Mouse (Mus musculus): ENCODE measurements around the gene Stac. TPM values are rescaled to one million over a fixed set of nuclear protein-coding genes. Genes with fewer than 3 reads are reported as not detected.

The Stac gene
- total RNA-seq (2015): 0.14 TPM in 1 of 2 replicates, not detected in the other
- total RNA-seq (2017): 0.28 and 0.29 TPM in 2 replicates

DNA sequence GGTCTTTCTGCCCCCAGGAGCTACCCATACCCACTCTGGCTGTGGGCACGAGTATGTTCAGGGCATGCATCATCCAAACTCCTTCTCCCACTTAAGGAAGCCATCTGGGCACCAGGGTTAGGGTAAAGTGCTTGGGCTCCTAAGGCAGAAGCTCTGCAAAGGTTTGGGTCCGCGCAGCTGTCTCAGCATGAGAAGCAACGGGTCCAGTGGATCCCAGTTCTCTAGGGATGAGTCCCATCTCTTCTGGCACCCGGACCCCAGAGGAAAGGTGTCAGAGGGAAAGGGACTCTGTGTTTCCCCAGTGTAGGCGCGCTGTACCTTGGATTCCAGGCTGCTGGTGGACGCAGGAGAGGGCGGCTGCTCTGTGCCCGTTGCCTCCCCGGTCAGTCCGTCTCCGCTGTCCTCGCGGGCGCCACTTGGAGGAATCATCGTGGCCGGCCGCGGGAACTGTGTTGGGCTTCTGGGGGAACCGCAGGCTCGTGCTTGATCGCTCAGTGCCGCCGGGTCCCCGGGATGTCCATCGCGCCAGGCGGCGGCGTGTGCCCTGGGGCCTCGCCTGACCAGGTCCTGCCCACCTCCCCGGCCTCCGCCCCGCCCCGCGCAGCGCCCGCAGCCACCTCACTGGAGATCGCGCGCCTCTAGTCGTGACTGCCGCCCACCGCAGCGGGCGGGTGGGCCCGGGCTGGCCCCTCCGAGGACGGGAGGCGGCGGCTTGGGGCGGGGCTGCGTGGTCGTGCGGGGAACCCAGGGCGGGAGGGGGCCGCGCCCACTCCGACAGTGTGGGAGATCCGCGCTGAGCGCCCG, at the start of gene Stac:
Stac (minus strand) TSS at position 669 of the 804 bp plus-strand sequence.
- ATAC-seq (ENCODE audit: poor library complexity, severe bottlenecking): no peak

DNA sequence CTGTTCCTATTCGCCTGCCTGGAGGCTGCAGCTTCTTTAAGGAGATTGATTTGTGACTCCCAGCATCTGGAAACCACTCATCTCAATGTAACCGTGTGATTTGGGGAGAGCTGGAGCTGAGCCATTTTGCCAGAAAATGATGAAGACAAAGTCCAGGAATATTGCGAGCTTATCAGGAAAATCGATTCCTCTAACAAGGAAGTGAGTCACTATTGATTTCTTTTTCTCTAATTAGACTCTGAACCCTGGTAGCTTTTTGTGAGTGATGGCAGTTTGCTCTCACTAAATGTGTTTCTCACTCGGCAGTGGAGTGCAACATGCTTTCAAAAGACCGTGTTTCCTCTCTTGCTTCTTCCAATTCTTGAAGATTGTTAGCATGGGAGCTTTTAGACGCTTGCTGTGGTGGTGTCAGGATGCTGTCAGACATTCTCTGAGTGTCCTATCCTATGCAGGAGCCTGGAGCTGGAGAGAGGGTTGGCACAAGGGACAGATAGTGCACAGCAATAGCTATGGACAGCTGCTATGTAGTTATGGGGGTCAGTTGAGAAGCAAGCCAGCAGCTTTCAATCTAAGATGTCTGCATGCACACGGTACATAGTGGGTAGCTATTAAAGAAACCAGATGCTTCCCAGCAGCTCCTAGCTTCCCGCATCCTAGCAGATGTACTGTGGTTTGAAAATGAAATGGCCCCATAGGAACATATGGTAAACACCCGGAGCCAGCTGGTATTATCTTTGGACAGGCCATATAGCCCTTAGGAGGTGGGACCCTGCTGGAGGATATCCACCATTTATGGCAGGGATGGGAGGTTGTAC, 49.5 kb upstream of the Stac start:
- no peak for ATAC-seq (ENCODE audit: poor library complexity, severe bottlenecking)

DNA sequence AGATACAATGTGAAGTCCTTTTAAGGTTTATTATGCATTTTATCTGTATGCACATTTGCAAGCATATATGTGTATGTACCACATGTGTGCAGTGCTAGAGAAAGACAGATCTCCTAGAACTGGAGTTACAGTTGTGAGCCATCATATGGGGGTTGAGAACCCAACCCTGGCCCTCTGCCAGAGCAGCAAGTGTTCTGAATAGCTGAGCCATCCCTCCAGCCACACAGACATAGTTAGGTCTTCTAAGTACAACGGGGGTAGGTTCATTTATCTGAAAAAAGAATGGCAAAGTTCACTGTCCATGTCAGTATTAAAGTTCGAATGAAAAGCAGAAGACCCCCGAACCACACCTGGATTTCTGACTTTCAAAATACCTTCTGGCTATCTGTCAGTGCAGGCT, 48.9 kb upstream of the Stac start:
- ATAC-seq (ENCODE audit: poor library complexity, severe bottlenecking): no peak

DNA sequence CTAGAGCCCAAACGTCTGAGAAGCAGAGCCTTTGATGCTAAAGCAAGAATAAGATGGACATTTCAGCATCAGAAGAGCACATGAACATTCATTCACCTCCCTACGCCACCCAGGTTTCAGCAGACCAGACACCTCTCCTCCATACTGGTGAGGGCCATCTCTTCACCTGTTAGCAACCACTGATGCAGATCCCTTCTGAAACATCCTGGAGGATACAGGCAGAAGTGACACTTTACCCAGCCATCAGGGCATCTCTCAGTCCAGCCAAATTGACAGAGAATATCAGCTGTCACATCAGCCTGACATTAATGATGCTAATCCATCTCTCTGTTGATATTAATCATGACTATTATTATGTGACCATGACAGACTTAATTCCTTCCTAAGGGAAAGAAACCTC, 47.6 kb upstream of the Stac start:
- ATAC-seq (ENCODE audit: poor library complexity, severe bottlenecking): no peak

DNA sequence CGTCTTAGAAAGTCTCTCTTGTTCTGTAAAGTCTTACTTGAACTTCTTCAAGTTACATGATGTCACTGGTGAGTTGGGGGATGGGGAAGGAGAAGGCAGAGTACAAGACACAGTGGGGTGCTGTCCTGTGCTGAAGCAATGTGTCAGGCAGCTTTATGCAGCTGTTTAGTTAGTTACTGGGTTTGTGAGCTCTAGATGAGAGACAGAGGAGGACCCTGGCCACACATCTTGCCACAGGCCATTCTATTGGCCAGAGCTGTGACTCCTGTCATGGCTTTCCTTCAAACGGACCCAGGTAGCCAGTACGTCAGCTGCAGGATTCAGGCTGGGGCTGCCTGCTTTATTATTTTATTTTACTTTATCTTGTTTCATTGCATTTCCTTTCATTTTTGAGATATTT, 45.8 kb upstream of the Stac start:
- ATAC-seq (ENCODE audit: poor library complexity, severe bottlenecking): no peak

DNA sequence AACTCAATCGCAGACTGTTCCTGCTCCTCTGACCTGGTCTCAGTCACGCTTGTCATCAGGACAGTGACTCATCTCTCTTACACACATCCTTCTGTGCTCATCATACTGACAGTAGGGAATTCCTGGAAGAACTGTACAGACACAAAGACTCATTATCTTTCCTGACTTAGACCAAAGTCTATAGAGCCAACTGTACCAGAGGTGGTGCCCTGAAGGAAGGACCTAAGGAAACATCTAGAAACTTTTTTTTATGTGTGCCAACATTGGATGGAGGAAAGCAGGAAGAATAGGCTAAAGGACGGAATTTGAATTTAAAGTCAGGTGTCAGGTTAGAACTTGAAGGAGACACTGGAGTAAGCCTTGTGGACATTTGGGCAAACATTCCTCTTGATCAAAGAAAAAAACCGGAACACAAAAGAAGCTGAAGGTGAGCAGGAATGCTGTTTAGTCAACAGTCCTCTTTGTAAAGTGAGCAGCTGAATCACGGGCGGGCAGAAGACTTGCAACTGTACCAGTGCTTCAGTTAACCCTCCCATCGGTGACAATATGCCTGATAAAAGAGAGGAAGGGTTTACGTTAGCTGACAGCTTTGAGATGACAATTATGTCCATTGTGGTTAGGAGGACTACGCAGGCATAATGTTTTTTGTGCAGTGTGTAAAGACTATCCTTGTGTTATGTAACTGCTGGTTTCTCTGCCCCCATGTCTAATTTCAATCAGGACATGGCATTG, 42.0 kb upstream of the Stac start:
- ATAC-seq (ENCODE audit: poor library complexity, severe bottlenecking): no peak

DNA sequence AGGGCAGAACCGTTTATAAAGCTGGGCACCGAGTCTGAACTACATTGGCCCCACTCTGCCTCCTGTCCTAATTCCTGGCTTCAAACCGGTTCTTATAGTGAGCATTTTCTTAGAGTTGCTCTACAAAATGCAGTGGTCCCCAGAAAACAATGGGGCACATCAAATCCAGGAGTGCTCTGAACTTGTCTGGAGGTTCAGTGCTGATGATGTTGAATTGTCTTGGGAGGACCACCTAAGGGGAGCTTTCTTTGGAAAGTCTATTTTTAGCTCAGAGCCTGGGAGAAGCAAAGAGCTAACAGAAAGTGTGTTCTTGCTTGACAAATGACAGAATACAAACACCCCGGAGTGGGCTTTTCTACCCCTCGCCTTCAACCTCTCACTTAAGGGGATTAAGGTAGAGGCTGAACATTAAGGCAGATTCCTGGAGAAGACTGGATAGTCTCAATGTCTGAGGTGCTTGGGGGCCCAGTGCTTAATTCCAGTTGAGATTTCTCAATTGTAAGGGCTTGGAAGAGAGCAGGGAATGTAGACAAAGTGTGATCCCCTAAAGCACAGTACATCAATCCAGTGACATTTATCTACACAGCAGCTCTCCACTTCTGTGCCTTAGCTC, 34.9 kb upstream of the Stac start:
- ATAC-seq (ENCODE audit: poor library complexity, severe bottlenecking): no peak

DNA sequence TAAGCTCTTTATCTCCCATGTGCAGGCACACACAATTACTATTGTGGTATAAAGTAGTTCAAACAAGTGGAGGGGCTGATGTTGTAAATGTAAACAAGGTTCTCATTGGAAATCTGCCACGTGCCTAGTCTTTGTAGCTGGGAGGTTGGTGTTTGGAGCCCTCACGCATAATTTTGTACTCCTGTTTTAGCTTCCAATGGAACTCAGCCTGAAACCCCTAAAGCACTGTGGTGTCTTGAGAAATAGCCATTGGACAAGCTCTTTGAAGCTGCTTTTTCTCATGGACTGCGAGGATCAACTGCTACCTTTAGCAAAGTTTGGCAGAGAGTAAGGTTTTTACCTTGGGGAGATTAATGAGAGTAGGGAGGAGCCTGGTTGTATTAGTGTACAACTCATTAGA, 24.3 kb upstream of the Stac start:
- no peak for ATAC-seq (ENCODE audit: poor library complexity, severe bottlenecking)

DNA sequence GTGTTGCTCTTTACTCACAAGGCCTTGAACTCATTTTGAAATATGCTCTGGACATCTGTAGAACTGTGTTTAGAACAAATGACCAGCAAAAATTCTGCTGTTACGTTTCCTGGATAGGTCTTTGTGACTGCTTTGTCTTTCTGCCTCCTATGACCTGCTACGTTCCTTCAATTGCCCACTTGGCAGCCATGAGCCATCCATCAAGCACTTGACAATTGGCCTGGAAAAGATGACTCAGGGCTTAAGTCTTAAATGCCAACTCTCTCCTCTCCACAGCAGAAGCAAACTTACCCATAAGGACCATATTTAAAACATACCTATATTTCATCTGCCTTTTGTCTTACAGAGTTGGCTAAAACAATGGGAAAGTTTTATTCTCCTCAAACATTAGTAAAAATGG, 10.0 kb upstream of the Stac start:
- ATAC-seq (ENCODE audit: poor library complexity, severe bottlenecking): no peak

DNA sequence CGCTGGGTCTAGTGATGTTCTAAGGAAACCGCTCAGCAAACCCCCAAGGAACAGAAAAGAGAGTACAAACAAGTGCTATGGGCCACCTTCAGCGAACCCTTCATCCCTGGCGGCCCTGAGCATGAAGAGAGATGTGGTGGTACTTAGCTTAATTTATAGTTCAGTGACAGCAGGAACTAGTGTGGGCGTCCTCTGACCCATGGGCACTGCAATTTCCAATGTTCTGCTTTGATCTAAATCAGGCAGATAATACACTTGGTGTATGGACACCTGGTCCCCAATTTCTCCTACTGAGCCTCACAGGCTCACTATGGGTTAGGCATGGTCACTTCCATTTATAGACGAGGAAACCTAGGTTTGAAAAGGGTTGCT, 322 bp upstream of the Stac start:
- ATAC-seq (ENCODE audit: poor library complexity, severe bottlenecking): no peak

DNA sequence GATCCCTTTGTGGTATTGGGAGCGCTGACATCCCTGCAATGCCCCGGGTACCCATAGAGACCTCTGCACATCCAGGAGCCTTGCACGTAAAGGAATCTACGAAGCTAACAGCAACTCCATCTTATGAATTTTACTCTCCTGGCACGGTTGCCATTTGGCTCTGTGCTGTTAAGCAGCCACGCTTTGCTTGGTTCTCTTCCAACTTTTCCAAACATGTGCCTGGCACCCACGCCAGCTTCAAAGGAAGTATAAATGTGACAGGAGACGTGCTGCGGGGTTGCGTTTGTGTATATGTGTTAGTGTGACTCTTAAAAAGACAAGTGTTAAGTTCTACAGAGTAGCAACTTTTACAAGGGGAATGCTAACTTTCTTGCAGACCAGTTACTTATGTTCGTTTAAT, 1.0 kb downstream of the Stac start:
- no peak for ATAC-seq (ENCODE audit: poor library complexity, severe bottlenecking)

DNA sequence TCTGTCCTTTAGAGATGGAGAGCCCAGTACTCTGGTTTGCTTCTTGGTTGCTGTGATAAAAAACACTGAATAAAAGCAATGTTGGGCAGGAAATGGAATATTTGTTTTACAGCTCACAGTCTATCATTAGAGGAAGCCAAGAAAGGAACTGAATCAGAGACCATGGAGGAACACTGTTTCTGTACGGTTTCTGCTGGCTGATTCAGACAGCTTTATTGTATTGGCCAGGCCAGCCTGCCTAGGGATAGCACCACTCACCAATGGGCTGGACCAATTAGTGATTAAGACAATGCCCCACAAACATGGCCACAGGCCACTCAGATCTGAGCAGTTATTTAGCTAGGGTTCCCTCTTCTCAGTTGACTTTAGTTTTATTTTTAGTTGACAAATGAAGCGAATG, 6.0 kb downstream of the Stac start:
- no peak for ATAC-seq (ENCODE audit: poor library complexity, severe bottlenecking)

DNA sequence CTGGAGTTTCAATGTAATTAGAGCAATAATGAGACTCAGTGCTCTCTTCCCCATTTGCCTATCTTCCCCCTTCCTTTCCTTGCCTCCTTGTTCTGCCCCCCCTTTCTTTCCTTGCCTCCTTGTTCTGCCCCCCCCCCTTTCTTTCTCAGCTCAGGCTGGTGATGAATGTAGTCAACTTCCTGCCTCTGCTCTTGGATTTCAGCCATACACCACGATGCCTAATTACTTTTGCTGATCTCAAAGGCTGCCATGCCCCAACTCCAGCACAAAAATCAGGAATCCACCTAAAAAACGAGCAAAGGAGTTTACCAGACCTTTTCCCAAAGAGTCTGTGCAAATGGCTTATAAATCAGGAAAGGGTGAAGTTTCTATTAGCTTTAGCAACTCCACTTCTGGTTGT, 10.6 kb downstream of the Stac start:
- no peak for ATAC-seq (ENCODE audit: poor library complexity, severe bottlenecking)

DNA sequence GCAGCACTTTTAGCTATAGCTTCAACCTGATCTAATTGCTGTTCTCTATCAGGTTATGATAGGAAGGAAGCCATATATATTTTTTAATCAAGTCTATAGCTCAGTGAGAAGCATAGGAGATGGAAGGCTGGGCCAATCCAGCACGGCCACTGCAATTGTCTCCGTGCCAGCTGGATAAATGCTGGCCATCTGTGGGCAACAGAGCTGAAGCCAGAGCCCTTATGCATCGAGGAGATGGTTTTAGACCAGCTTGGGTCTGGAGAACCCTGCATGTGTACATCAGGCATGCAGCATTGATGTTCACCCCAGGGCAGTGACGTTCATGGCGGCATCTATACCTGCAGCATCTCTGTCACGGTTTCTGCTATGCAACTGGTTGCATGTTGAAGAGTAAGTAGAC, 20.3 kb downstream of the Stac start:
- ATAC-seq (ENCODE audit: poor library complexity, severe bottlenecking): no peak

DNA sequence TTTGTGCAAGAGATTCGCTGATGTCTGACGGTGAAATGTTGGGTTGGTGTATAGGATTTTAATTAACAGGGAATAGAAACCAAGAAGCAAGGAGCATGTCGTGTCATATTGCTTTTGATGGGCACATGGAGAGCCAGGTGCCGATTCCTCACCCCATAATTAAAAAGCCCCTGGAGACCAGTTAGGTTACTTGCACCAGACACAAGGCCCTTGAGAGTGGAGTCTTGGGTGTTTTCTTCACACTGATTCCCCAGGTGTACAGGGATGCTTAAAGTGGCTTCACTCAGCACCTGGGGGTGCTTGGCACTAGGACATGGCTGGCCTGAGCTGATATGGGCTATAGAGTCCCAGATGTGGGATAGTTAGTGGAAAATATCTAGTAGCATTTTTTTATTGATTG, 35.1 kb downstream of the Stac start:
- ATAC-seq (ENCODE audit: poor library complexity, severe bottlenecking): no peak

DNA sequence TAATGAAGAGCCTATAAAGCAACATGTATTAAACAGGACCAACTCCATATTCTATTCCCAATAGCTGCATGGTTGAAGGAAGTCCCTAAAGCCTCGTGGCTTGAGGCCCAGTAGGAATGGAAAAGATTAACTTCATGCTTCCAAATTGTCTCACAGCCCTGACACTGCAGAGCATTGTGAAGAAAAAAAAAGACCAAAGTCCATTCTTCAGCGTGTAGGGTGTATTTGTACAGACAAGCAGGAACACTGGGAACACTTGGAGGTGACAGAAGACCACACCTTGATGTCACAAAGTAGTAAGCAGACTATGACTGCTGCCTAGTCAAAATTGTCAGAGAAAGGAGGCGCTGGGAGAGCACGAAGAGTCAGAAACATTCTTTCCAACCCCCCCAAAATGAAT, 45.9 kb downstream of the Stac start:
- ATAC-seq (ENCODE audit: poor library complexity, severe bottlenecking): no peak

DNA sequence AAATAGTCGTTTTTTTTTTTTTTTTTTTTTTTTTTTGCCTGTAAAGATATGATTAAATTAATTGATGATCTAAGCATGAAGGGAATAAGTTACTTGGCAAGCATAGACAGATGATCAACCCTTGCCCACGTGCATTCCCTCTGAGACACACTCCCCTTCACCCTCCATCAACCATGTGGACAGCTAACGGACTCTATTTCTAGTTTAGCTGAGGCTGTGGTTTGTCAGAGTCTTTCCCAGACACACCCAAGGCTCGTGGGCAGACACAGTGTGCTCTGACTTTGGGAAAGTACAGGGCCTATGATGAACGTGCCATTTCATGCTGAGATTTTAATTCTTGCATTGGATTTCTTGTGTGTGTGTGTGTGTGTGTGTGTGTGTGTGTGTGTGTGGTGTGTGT, 46.8 kb downstream of the Stac start:
- ATAC-seq (ENCODE audit: poor library complexity, severe bottlenecking): no peak

DNA sequence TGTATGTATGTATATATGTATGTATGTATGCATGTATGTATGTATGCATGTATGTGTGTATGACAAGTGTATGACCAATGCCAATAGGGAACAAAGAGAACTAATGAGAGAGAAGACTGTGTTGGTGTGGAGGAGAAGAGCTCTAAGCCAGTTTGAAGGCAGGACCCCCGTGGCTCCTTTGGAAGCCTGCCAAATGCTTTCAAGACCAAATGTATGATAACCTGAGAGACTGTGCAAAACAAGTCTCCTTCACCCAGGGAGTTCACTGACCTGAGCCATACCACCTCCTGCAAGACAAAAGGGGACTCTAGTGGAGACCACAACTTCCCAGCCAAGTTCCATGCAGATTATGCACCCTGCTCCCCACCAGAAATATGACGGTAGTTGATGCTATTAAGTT, 52.5 kb downstream of the Stac start:
- no peak for ATAC-seq (ENCODE audit: poor library complexity, severe bottlenecking)

DNA sequence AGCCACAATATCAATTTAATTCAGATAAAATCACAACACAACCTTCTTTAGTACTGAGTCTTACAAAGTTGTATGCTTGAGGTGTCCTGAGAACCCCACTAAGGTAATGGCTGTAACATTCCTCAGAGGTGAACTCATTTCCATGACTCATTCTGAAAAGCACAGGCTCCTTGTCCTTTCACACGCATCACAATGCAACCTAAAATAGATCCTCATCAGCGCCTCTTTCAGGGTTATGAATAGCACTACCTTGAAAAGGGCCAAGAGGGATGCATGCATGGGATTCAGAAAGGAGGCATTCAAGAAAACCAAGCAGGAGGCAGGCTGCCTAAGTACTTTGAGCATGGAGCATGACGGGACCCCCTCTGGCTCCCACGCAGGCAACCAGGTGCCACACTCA, 57.3 kb downstream of the Stac start:
- no peak for ATAC-seq (ENCODE audit: poor library complexity, severe bottlenecking)

DNA sequence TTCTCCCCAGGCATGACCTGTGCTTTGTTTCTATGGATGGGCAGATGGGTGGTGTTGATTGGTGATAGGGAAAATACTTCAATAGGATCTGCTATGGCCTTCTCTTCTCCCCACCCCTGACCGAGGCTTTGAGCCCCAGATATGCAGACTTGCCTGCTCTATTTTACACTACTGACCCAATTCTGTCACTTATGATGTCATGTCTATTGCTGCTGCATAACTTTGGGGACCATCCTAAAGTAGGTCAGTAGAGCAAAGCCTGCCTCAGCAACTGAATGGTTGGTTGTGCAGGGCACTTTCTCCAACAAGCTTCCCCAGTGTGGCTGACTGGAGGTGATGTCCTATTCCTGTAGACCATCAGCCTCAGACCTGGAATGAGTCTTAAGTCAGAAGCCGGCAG, 69.0 kb downstream of the Stac start:
- ATAC-seq (ENCODE audit: poor library complexity, severe bottlenecking): no peak

DNA sequence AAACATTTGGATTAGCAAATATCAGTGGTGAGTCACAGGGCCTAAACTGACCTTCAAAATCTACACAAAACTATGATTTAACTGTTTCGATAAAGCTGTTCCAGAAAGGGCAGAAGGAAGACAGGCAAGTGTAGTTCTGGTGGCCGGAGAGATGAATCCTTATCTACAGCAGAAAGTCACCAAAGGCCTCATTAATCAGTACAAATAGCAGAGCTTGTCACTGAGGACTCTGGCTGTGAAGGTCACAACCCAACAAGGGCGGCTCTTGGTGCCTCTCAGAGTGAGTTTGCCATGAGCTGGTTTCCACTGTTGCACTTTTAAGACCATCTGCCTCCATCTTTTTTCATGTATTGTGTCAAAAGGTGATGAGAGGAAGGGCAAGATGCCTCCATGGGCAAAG, 78.8 kb downstream of the Stac start:
- ATAC-seq (ENCODE audit: poor library complexity, severe bottlenecking): no peak

All from megakaryocyte, adult 5-6 weeks (primary cell).